Mouse (Mus musculus) lung, adult 2 months (tissue): ENCODE measurements at regions not wholly inside any gene's neighbourhood (a gene's known extent, or its start where the extent isn't known, plus 50 kb on each side); places are given as distances from the start of the nearest gene placed in this dataset.

Experiments
- CTCF ChIP-seq: fragments of 200-500 bp; IDR thresholded peaks from 2 replicates; pipeline ENCODE4 v1.5.1; 2011; ENCODE audit warnings: mild to moderate bottlenecking, low read length, control low read depth; ENCODE audit not compliant: insufficient read depth
- POLR2A ChIP-seq: fragments of 200-500 bp; IDR thresholded peaks from 2 replicates; pipeline ENCODE4 v1.6.1; 2011; ENCODE audit warnings: low read depth, mild to moderate bottlenecking, control low read depth, low read length, borderline replicate concordance; ENCODE audit errors: extremely low read depth

DNA sequence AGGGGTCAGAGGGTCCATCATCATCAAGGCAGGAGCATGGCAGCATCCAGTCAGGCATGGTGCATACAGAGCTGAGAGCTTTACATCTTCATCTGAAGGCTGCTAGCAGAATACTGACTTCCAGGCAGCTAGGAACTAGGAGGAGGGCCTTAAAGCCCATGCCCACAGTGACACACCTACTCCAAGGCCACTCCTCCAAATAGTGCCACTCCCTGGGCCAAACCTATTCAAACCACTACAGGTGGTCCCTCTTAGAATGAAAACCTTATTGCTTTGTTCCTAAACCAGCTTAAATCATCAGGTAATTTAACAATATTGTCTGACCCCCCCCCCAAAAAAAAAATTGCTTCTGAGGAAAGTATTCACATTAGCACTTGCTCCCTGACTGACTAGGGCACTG is 190.3 kb downstream of the Zfp326 start:
- TF ChIP-seq CTCF: no peak
- no peak for TF ChIP-seq POLR2A
